Mouse (Mus musculus): ENCODE data around the gene Ulk2. TPM values are rescaled to one million over a fixed set of nuclear protein-coding genes. Genes with fewer than 3 reads are reported as not detected.

The Ulk2 gene
- 27.4 TPM for total RNA-seq (2023)

DNA sequence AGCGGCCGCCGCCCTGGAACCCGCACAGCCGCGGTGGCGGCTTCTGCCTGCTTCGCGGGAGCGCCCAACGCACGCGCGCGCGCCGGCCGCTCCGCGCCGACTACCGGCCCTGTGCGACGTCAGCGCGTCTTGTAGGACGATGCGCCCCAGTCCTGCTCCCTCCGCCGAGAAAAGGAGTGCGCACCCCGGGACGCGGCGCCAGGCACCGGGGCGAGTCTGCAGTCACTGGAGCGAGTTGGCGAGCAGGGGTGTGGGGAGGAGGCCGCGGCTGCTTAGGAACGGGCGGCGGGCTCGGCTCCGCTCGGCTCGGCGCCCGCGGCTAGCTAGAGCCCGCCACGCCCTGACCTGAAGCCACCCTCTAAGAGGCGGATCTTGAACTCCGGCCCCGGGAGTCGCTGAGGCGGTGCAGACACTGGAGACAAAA is at the start of gene Ulk2:
Gene Ulk2 (minus strand): TSS at position 86 of the 424 bp plus-strand sequence.

DNA sequence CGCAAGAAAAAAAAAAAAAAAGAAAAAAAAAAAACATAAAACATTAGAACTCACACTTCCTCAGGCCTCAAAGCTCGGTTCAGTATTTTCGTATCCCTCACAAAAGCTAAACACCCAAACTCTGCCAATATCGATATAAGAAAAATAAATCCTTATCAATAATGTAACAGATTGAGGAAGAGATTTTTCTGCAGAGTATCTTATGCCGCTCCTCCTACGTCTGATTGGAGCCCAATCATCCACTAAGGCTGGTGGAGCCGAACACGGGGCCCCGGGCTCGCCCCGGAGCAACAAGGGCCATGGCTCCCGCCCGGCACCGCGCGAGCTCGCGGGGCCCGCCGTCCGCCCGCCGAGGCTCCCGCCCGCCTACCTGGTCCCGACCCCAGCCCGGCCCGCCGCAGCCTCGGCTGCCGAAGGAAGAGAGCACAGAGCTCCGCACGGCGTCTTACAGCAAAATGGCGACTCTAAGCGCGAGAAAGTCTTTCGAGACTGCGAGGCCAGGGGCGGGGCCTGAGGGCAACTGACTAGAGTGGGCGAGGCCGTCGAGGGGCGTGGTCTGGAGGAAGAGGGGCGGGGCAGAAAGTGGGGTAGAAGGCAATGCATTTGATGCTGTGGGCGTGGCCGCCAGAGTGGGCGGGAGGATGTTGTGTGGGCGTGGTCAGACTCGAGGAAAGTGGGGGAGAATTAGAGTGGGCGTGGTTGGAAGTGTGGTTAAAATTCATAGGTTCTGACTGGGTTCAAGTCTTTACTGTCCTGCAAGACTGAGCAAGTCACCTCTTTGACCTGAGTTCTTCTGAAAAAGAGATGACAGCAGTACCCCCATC is 93.1 kb downstream of the Ulk2 start, which contains the start of gene Prpsap2:
Gene Prpsap2 (minus strand): TSS at position 505 of the 824 bp plus-strand sequence.

Other genes starting within 250 kb of the Ulk2 start
- gene Grap, start 201.8 kb downstream of the Ulk2 start, total RNA-seq (2023), result 169 TPM
- 0.98 TPM for gene Fam83g, start 171.0 kb downstream of the Ulk2 start, total RNA-seq (2023)
- gene Slc5a10, start 134.2 kb downstream of the Ulk2 start, total RNA-seq (2023), result not detected
- gene Prpsap2, start 93.0 kb downstream of the Ulk2 start, total RNA-seq (2023), result 45.7 TPM
- gene Akap10, start 75.2 kb upstream of the Ulk2 start, total RNA-seq (2023), result 51.6 TPM
- 3.1 TPM for gene Specc1, start 101.7 kb upstream of the Ulk2 start, total RNA-seq (2023)